Mouse (Mus musculus) spleen, adult 2 months (tissue): ENCODE measurements around the gene Adcyap1r1. TPM values are rescaled to one million over a fixed set of nuclear protein-coding genes. Genes with fewer than 3 reads are reported as not detected.

Experiments used
- DNase-seq, 2 experiments: peaks; one replicate each; pipeline versions ENCODE4 v3.0.0 to v3.0.0-alpha.2; 2012 to 2021; ENCODE audit warnings: low spot score in 2 of 2, low read depth in 1 of 2
- H3K27ac ChIP-seq: fragments of 200-500 bp; 2 replicates; pipeline ENCODE4 v1.5.1; 2012; ENCODE audit warnings: low read length, inconsistent platforms; ENCODE audit not compliant: insufficient read depth
- H3K27me3 ChIP-seq: fragments of 200-500 bp; 2 replicates; pipeline ENCODE4 v1.6.1; 2012; ENCODE audit warnings: mild to moderate bottlenecking, moderate library complexity, low read length, inconsistent platforms; ENCODE audit not compliant: control insufficient read depth, insufficient read depth
- H3K36me3 ChIP-seq: fragments of 200-500 bp; 2 replicates; pipeline ENCODE4 v1.6.1; 2012; ENCODE audit warnings: mild to moderate bottlenecking, low read length, inconsistent platforms; ENCODE audit not compliant: control insufficient read depth, insufficient read depth
- H3K4me1 ChIP-seq: fragments of 200-500 bp; 2 replicates; pipeline ENCODE4 v1.6.1; 2011; ENCODE audit warnings: inconsistent platforms; ENCODE audit not compliant: control insufficient read depth, insufficient read depth, insufficient read length
- H3K4me3 ChIP-seq: fragments of 200-500 bp; 2 replicates; pipeline ENCODE4 v1.5.1; 2011; ENCODE audit warnings: mild to moderate bottlenecking, inconsistent platforms; ENCODE audit not compliant: insufficient read depth, insufficient read length; ENCODE audit errors: extremely low read depth
- CTCF ChIP-seq: fragments of 200-500 bp; IDR thresholded peaks from 2 replicates; pipeline ENCODE4 v1.5.1; 2011; ENCODE audit warnings: mild to moderate bottlenecking, inconsistent platforms; ENCODE audit not compliant: insufficient read depth, insufficient read length, insufficient replicate concordance; ENCODE audit errors: extremely low read depth
- POLR2A ChIP-seq: fragments of 200-500 bp; IDR thresholded peaks from 2 replicates; pipeline ENCODE4 v1.6.1; 2011; ENCODE audit warnings: low read depth, low read length, inconsistent platforms
- WGBS: fragments of 180-500 bp; shearing (Covaris S2); methylation state at CpG from one replicate; pipeline ENCODE4 v1.1.7; 2018; 5-methylcytosine and 5-hydroxymethylcytosine counted together
- polyA plus RNA-seq: library from polyadenylated mRNA; depleted of rRNA; stranded (reverse); fragments of >200 nt; gene quantifications from 2 replicates; pipeline ENCODE4 v1.2.3, GENCODE M21; 2012

Gene Adcyap1r1
- polyA plus RNA-seq, 1 experiment = 0.06 TPM

- Histone ChIP-seq H3K4me3 (no peak overlapping the region), H3K4me1 (no peaks in the 10 kb centered on the region), H3K27ac (no peak overlapping the region), H3K27me3 (no peaks in the 10 kb centered on the region), H3K36me3 (no peaks in the 10 kb centered on the region)
- TF ChIP-seq POLR2A = no peak
- no peak for TF ChIP-seq CTCF
- 82% methylated on average over 2 of the region's 2 CpGs for WGBS
- DNase-seq = no peak
These were observed 20.6 kb downstream of the Adcyap1r1 start for GRCm38 (mm10) chr6:55472381-55472780.

GRCm38 (mm10) chr6:55480988-55481387, 29.2 kb downstream of the Adcyap1r1 start:
- no peaks in the 10 kb centered on the region for H3K4me1 ChIP-seq
- TF ChIP-seq POLR2A = no peak
- no peak for TF ChIP-seq CTCF
- H3K36me3 ChIP-seq = no peaks in the 10 kb centered on the region
- no peak overlapping the region for H3K4me3 ChIP-seq
- H3K27me3 ChIP-seq = no peaks in the 10 kb centered on the region
- 100% methylated on average over 1 of the region's 1 CpGs for WGBS
- DNase-seq = no peak
- no peak overlapping the region for H3K27ac ChIP-seq

- WGBS = 72% methylated on average over 1 of the region's 1 CpGs
- DNase-seq = no peak
- Histone ChIP-seq H3K36me3 (no peaks in the 10 kb centered on the region), H3K4me3 (no peak overlapping the region), H3K27me3 (no peaks in the 10 kb centered on the region), H3K4me1 (no peaks in the 10 kb centered on the region), H3K27ac (no peak overlapping the region)
- TF ChIP-seq POLR2A (no peak), CTCF (no peak)
These were observed 30.7 kb downstream of the Adcyap1r1 start for GRCm38 (mm10) chr6:55482471-55482870.

DNA sequence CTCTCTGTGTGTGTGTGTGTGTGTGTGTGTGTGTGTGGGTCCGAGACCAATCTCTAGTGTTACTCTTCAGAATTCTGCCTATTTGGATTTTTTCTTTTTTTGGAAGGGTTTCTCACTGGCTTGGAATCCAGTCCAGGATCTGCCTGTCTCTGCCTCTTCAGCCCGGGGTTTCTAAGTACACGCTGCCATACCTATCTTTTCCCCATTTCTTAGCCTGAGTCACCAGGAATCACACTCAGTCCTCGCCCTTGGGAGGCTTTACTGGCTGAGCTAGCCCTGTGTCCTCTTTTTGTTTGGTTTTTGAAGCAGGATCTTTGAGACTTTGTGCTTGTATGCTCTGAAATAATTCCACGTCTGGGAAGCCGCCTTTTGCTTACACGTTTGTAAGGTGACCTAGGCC, 31.6 kb downstream of the Adcyap1r1 start:
- no peak for TF ChIP-seq CTCF
- no peak for TF ChIP-seq POLR2A
- no peak for DNase-seq
- no peaks in the 10 kb centered on the region for H3K4me1 ChIP-seq
- H3K36me3 ChIP-seq = no peaks in the 10 kb centered on the region
- no peaks in the 10 kb centered on the region for H3K27me3 ChIP-seq
- WGBS = 80% methylated on average over 7 of the region's 7 CpGs
- H3K27ac ChIP-seq = no peak overlapping the region
- no peak overlapping the region for H3K4me3 ChIP-seq

DNA sequence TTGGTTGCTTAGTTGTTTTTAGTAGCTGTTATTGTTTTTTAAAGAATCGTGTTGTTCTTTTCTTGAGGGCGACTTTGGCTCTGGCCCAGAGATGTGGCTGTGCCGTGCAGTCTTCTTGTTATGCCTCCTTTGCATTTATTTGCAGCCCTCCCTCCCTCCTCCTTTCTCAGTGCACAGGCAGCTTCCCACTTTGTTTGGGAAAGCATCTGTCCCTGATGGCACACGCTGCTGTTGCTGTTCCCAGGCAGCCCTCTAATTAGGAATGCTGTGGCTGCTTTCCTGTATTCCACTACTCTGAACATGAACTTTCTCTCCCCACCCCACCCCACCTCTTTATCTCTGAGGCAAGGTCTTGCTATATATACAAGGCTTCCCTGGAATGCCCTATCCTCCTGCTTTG, 32.4 kb downstream of the Adcyap1r1 start:
- H3K36me3 ChIP-seq = no peaks in the 10 kb centered on the region
- no peaks in the 10 kb centered on the region for H3K27me3 ChIP-seq
- no peak overlapping the region for H3K27ac ChIP-seq
- H3K4me1 ChIP-seq = no peaks in the 10 kb centered on the region
- no peak overlapping the region for H3K4me3 ChIP-seq
- TF ChIP-seq POLR2A (no peak), CTCF (no peak)
- WGBS = 72% methylated on average over 4 of the region's 4 CpGs
- DNase-seq = no peak

- TF ChIP-seq CTCF (no peak), POLR2A (no peak)
- Histone ChIP-seq H3K36me3 (no peaks in the 10 kb centered on the region), H3K27ac (no peak overlapping the region), H3K4me1 (no peaks in the 10 kb centered on the region), H3K27me3 (no peaks in the 10 kb centered on the region), H3K4me3 (no peak overlapping the region)
- WGBS = 77% methylated on average over 4 of the region's 4 CpGs
- DNase-seq = no peak
These were observed 33.4 kb downstream of the Adcyap1r1 start for GRCm38 (mm10) chr6:55485216-55485615.

DNA sequence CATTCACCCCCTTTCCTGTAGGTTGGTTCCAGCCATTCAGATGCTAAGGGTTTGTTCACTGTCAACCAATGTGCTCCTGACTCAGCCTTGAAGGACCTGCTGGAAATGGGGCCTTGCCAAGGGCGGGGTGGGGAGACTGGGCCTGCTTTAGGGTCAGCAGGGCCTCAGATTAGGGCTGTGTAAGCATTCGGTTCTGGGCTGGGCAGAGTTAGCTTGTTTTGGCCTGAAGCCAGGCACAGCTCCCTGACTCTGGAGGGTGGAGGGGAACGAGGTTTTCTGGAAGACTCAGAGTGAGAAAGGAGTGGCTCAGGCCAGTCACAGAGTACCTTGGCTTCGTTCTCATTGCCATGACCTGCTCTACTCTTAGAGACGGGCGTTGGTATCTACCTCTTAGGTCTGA, 35.9 kb downstream of the Adcyap1r1 start:
- 61% methylated on average over 6 of the region's 6 CpGs for WGBS
- DNase-seq = no peak
- TF ChIP-seq CTCF = no peak
- TF ChIP-seq POLR2A = no peak
- H3K4me1 ChIP-seq = no peaks in the 10 kb centered on the region
- no peak overlapping the region for H3K4me3 ChIP-seq
- H3K27ac ChIP-seq = no peak overlapping the region
- H3K27me3 ChIP-seq = no peaks in the 10 kb centered on the region
- H3K36me3 ChIP-seq = no peaks in the 10 kb centered on the region

DNA sequence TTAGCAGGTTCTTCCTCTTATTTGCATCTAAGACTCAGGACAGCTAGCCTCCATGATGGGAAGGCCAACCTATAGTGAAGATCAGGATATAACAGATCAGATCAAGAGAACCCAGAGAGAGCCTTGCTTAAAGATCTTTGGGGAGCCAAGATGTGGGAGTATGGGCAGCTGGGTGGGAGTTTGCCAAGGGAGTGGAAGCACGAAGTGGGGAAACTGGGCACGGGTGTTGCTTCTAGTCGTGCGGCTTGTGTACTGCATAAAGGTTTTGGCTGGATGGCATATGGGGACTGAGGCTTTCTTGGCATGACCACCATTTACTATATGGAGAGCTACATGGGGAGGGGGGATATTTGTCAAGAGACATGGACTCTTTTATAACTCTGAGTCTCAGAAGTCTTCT, 44.4 kb downstream of the Adcyap1r1 start:
- no peaks in the 10 kb centered on the region for H3K27me3 ChIP-seq
- TF ChIP-seq CTCF (no peak), POLR2A (no peak)
- no peaks in the 10 kb centered on the region for H3K4me1 ChIP-seq
- DNase-seq = no peak
- no peak overlapping the region for H3K4me3 ChIP-seq
- no peak overlapping the region for H3K27ac ChIP-seq
- WGBS = 94% methylated on average over 4 of the region's 4 CpGs
- no peaks in the 10 kb centered on the region for H3K36me3 ChIP-seq
